Comparison of ENCODE assay signal across 16 mouse cellular contexts in the genomic region with DNA sequence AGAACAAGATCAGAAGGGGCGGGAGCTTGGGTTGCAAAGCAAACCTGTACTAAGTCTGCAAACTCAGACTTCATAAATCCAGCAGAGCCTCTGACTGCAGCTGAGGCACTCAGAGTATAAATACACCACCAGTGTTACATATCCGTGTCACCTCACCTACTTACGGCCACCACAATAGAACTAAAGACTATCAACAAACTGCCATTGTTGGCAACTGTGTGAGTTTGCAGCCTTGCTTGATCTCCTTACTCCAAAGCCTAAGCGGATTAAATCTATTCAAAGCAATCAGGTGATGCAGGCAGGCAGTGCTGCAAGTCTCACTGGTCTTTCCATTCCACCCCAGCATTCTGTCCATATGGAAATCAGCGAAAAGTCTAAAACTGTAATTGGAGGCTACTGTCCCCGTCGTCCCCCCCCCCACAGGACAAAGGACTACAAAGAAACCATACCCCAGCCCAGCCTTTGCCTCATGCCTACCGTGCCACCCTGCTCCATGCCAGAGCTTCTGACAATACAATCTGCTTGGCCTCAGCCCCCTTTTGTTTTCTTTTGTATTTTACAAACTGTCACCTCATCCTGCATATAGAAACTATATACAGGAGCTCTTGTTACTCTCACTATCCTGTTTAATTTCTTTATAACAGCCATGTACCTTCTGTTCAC. TPM values are rescaled to one million over a fixed set of nuclear protein-coding genes. Genes with fewer than 3 reads are reported as not detected.
DNase-seq lines count a peak whose midpoint lies in the region; ATAC-seq and TF ChIP-seq lines count a peak whose summit lies in the region.
"Had no signal": no experiment of that assay in that cellular context is flagged by ENCODE, and none has a peak within 500 bp of the region (broad histone marks: within the 10 kb centered on the region; RNA-seq: fewer than 3 reads in every experiment).

No protein-coding gene starts in this region.

- no peak overlapping the region for H3K9ac ChIP-seq in lung, postnatal 0 days (replicated peaks; ENCODE audit: low read depth)
- H3K9ac ChIP-seq: neural tube, embryonic 13.5 days had no signal

- H3K4me1 ChIP-seq in lung, postnatal 0 days (ENCODE audit: insufficient read depth, low read depth, low read length), result no peaks in the 10 kb centered on the region
- H3K4me1 ChIP-seq: megakaryocyte, embryonic 14.5 days; neural tube, embryonic 13.5 days had no signal

- H3K9me3 ChIP-seq in lung, postnatal 0 days (ENCODE audit: low read length), result no peaks in the 10 kb centered on the region
- H3K9me3 ChIP-seq: megakaryocyte, embryonic 14.5 days; neural tube, embryonic 13.5 days had no signal

- no peaks in the 10 kb centered on the region for H3K27me3 ChIP-seq in lung, postnatal 0 days (replicated peaks; ENCODE audit: insufficient read depth, low read length)
- H3K27me3 ChIP-seq: megakaryocyte, embryonic 14.5 days; neural tube, embryonic 13.5 days had no signal

- no peaks in the 10 kb centered on the region for H3K36me3 ChIP-seq in lung, postnatal 0 days (ENCODE audit: insufficient read depth, low read length)
- H3K36me3 ChIP-seq: neural tube, embryonic 13.5 days had no signal

- H3K27ac ChIP-seq in gastrocnemius, adult 2 months, result peak overlapping the region; percentile 48; the same call in 1 of the 2 replicates
- H3K27ac ChIP-seq in lung, postnatal 0 days (ENCODE audit: low read length), result no peak overlapping the region
- H3K27ac ChIP-seq: left cerebral cortex, adult 2 months; neural tube, embryonic 13.5 days had no signal

- no peak for DNase-seq in gastrocnemius, adult 2 months
- DNase-seq in gastrocnemius, postnatal 4 days (ENCODE audit: low spot score in 2 of 2), result no peak
- peak; percentile 6 for DNase-seq in lung, postnatal 0 days (ENCODE audit: low spot score)
- DNase-seq in lung, postnatal 36 days, result no peak
- peak; percentile 34 to 40 for DNase-seq in lung, postnatal 4 days
- peak; percentile 70 for DNase-seq in retina, postnatal 7 days (ENCODE audit: low read depth, low spot score)
- DNase-seq in spleen, postnatal 36 days (ENCODE audit: low spot score in 2 of 2), result no peak
- DNase-seq in ovary, postnatal 10 days (ENCODE audit: low spot score), result no peak
- DNase-seq: cerebellum, postnatal 25 days; gastrocnemius, postnatal 36 days; kidney, postnatal 36 days; thymus, postnatal 4 days had no signal

- no peak for TF ChIP-seq CTCF in gastrocnemius, adult 2 months (IDR thresholded peaks at IDR 0.05)
- no peak for TF ChIP-seq CTCF in lung, postnatal 0 days (IDR thresholded peaks at IDR 0.05)

- intact Hi-C loops in gastrocnemius, adult 2 months (cut with DNase I), result no loop called here

- no peak overlapping the region for H3K4me2 ChIP-seq in lung, postnatal 0 days (replicated peaks; ENCODE audit: low read depth, low read length)
- H3K4me2 ChIP-seq: neural tube, embryonic 13.5 days had no signal

- WGBS in lung, postnatal 0 days, result 36% methylated on average over 8 of the region's 8 CpGs

- no peak for TF ChIP-seq EP300 in lung, postnatal 0 days (IDR thresholded peaks at IDR 0.05)

- no peak overlapping the region for H3K4me3 ChIP-seq in gastrocnemius, adult 2 months
- H3K4me3 ChIP-seq in lung, postnatal 0 days (ENCODE audit: low read depth, low read length), result no peak overlapping the region
- H3K4me3 ChIP-seq: left cerebral cortex, adult 2 months; megakaryocyte, embryonic 14.5 days; neural tube, embryonic 13.5 days had no signal

- peak; percentile 37 for ATAC-seq in lung, postnatal 0 days
- ATAC-seq: intestine, embryonic 16.5 days had no signal

RNA-seq across cellular contexts. Expression of a gene that starts 27.0 kb away (rescaled TPM):
- total RNA-seq in gastrocnemius, adult 2 months (2021), result 100 to 1,000 TPM; 127 to 221 TPM
- total RNA-seq in gastrocnemius, postnatal 4 days (2021), result 10 to 100 TPM; 20.5 to 24.0 TPM
- polyA plus RNA-seq in lung, postnatal 0 days (2015; fragmentation: Nextera tagmentation; extraction: Ambion mirVana), result 48.7 and 51.1 TPM in 2 replicates

Comparison
In these comparisons a context has a peak if more than half of its experiments do, and no peak if none do; other contexts are left out.
1. DNase-seq: peak in lung, postnatal 0 days (single experiment), lung, postnatal 4 days (2 of 2) and retina, postnatal 7 days (single experiment); none in gastrocnemius, adult 2 months (single experiment), gastrocnemius, postnatal 4 days (0 of 2), lung, postnatal 36 days (single experiment), spleen, postnatal 36 days (0 of 2) and ovary, postnatal 10 days (single experiment).
2. RNA of a gene that starts 27.0 kb away (total RNA-seq): 127 to 221 TPM in gastrocnemius, adult 2 months; 20.5 to 24.0 TPM in gastrocnemius, postnatal 4 days; every median in the first group is over 4 times any median in the second.